Mouse (Mus musculus): ENCODE data around the gene Vstm4.

Vstm4 gene

DNA sequence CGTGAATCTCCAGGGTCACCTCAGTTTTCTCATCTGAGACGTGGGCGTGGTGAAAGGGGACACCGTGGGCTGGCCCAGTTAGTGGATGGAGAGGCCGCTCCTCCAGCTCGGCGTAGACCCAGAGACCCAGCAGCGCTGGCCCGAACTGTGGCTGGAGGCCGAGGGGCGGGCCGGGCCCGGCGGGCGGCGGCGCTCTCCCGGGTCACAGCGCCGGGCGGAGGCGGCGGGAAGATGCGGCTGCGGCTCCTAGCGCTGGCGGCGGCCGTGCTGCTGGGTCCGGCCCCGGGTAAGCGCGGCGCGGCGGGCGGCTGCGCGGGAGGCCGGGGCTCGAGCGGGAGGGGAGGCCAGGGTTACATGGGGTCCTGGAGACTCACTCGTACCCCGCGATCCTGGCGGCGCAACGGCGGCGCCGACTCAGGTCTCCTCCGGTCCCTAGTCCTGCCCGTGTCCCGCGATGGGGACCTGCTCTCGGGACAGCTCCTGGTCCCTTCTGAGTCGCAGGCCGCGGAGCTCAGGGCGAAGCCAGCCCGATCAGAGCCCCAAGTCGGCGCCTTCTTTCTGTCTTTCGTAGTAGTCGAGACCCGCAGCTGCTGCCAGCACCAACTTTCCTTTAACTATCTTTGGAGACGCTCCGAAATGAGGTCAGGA lies at the start of gene Vstm4:
Gene Vstm4 (plus strand): TSS at position 76 of the 648 bp plus-strand sequence.
- peak; percentile 78 for DNase-seq (ENCODE audit: low spot score)

DNA sequence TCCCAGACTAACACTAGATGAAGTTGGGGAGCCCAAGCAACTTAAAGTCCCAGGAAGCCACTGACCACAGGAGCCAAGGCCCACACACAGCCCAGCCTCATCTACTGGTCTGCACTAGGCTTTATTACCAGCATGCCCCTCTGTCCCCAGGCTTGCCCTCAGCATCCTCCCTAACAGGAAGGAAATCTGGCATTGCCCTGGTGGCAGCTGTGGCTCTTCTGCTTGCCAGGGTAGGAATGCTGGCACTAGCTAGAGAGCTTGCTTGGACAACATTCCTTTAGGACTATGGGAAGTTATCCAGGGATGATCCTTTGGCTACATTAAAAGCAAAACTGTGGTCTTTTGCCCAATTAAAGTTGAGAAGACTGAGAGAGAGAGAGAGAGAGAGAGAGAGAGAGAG lies 46.4 kb upstream of the Vstm4 start:
- no peak for DNase-seq (ENCODE audit: low spot score)

DNA sequence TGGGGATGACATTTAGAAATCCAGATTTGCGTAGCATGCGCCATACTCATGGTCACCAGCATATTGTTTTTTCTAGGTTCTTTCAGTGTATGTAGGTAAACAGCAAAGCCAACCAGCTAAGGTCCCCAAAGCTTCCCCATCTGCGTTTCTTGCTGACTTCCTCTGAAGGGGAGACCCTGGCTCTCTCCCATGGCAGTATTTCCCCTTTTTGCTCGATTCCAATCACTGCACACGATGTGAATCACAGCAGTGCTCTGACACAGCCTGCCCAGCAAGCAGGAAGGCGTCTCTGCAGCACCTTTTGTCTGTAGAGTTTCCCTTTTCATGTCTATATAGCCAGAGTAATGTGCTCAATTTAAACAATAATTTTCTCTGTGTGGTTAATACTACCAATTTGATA lies 44.1 kb upstream of the Vstm4 start:
- DNase-seq (ENCODE audit: low spot score), result no peak

DNA sequence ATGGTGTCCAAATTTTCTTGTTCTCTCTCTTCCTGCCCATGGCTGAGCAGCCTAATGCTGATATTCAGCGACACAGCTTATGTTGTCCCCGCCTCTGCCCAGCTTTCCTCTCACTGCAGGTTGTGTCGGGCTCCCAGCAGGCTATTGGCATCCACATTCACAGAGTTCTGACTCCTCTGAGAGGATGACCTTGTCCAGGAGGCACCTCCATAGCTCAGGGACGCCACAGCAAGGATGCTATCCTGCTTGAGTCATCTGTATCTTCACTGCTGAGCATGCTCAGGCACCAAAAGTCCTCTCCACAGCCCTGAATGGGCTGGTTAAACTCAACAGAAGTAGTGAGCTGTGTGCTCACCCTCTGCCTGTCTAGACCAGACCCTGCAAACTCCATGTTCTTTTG lies 41.6 kb upstream of the Vstm4 start:
- DNase-seq (ENCODE audit: low spot score), result no peak

DNA sequence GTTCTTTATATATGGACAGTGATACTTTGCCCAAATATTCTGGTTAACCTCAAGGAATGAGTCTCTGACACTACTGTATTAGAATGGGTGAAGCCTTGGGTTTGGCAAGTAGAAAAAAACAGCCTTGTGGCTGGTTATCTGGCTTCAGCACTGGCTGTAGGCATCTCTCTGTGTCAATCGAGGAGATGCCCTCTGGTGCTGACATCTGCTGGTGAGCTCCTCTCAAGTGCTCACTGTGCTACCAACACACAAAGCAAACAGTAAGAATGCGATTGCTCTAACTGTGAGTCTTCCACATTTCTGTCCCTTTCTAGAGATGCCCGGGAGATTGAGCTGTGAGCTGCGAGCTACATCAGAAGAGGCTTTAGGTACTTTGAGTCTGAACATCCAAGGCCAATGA lies 40.0 kb upstream of the Vstm4 start:
- no peak for DNase-seq (ENCODE audit: low spot score)

DNA sequence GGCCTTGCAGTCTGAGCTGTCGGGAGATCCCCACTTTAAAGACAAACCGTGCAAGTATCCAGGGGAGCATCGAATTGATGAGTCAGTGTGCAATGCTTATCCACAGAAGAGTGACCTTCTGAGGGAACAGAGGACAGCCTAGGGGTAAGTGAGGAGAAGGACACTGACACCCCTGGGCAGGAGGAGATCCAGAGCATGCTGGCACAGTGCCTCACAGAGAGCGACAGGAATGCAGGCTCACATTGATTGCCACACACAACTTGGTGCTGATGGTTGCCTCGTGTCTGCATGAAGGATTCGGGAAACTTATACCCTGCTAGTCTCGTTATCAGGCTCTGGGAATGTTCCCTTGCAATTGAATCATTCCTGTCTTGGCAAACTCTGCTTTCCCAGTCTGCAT lies 39.3 kb upstream of the Vstm4 start:
- no peak for DNase-seq (ENCODE audit: low spot score)

DNA sequence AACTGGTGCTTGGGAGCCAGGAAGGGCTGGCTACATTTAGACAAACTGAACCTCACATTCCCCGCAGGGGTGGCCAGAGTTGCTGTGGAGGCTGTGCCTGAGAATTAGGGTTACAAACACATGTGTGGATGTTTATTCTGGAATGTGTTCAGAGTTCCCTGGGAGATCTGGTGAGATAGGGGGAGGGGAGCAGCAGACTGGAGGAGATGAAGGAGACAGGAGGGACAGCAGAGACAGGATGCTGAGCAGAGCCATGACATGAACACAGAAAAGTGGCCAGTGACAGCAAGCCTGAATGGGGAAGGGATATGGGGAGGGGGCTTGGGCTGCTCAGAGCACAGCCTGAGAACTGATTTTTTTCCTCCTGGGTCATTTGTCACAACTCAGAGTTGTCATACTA lies 37.3 kb upstream of the Vstm4 start:
- no peak for DNase-seq (ENCODE audit: low spot score)

DNA sequence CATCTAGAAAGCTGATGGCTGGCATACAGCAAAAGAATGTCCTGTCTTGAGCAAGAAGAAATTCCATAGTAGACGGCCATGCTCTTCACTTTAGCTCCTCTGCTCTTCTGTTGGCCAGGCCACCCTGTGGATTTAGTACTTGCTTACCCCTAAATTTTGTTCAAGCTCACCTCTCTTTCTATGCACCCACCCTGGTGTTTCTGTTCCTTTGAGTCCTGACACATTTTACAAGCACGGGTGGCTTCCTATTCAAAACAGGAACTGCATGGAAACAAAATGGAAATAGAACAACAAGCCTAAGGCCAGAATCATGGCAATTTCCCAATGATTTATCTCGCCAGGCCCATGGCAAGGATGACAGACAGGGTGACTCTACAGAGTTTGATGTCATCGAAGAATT lies 33.7 kb upstream of the Vstm4 start:
- no peak for DNase-seq (ENCODE audit: low spot score)

DNA sequence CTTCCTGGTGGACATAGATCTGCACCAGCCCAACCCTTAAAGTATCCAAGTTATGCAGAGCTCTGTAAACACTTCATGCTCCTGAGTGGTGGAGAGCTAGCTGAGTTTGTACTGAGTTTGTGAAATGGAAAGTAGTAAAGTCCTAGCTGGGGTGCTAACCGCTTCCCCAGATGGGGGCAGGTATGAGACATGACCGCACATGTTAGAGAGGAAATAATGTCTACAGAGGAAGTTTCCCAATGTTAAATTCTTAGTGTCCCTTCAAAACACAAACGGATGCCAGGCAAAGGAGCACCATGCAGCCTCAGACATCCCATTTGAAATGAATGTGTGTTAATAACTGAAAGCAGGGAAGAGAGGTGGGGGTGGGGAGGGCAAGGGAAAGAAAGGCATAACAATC lies 32.7 kb upstream of the Vstm4 start:
- no peak for DNase-seq (ENCODE audit: low spot score)

DNA sequence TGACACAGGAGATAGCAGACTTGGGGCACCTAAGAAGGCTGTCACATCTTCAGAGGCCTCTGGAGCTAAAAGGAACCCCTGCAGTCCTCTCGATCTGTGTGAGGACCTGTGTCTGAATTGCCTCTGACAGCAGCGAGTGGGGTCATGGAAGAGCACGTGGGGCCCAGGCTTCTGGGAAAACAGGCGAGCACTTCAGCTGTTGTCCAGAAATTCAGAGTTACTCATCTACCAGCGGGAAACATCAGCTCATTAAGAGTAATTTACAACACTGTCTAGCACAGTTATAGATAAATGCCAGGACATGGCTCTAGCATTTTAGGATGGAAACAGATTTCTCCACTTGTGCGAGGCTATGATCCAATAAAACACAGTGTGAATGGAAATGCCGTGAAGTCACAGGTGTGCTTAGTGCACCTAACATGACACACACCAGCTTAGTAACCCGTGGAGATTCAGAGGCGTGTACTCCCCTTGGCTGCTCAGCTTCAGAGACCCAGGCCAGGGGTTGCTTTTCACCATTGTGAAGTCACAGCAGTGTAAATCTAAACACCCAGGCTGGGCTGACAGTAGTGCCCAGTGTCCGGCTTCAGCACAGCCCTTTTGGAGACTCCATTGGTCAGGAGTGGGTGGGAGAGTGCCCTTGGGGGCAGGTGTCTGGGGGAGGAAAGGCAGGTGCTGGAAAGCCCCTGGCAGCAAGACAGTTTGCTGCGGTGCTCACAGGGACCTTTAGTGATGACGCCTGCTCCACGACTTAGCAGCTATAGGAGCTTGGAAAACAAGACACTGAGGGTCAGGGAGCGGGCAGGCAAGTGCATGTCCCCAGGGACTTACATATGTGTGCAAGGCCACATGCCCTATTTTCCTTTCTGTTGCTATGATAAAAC lies 32.0 kb upstream of the Vstm4 start:
- DNase-seq (ENCODE audit: low spot score), result no peak

DNA sequence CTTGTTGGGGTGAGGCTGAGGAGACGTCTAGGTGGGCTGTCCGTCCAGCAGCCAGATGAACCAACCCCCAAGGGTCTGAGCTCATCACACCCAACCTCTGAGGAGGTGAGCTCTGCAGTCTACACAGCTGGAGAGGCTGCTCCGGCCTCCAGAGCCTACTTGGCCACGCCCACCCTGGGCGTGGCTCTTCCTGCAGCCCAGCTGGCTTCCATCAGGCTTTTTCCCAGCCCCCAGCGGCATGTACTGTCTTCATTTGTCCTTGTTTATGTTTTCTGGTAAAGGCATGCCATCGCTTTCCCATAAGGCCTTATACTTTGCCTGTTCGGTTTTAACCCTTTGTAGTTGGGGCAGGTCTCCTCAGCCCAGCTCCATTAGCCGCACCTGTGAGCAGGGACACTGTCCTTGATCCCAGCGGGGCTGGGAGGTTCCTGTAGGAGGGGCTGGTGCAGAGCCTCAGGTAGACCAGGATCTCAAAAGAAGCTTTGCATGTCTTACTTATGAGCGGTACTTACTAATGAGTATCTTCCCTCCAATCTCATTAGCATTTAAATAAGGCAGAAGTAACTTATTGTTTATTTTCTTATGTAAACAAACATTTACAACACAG lies 31.0 kb upstream of the Vstm4 start:
- DNase-seq (ENCODE audit: low spot score), result peak; percentile 48

DNA sequence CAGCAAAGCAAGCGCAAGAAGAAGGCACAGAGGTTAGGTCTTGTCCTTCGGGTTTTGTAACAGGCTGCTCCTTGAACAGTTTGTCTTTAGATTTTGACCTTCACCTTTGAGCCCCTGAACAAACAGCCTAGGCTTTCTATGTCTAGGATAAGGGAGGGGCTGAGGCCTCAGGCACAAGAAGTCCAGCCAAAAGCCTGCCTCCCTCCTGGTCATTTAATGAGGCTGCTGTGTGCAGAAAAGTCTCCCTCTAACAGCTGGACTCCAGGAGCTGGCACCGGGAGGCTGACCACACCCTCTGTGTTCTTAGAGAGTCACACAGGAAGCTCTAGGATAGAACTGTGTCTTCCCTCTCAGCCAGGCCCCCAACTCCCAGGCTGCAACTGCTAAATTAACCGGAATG lies 29.4 kb upstream of the Vstm4 start:
- DNase-seq (ENCODE audit: low spot score), result peak; percentile 61

DNA sequence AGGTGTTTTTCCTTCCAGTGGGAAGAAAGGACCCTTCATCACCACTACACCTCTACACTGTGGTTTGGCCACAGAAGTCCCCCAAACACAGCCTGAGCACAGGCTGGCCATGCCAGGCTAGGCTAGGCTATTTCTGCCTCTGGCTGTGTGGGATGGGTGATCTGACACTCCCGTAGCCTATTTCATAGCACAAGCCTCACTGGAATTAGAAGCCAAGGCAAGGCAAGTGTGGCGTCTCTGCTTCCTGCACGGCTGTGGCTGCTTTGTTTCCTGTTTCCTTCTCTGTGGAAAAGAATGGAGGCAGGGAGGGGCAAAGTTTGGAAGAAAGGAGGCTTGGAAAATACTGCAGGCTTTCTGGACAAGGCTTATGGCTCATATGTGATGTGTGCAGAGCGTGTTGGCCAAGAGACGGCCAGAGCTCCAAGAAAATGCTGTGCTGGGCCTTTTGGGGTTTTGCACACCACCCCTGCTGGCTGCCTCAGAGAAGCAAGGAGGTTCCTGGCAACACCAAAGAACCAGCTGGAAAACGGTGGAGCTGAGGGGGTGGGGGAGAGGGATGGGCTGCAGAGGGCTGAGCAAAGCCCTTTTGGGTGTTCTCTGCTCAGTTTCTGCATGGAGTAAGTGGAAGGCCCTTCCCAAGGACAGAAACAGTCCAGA lies 28.4 kb upstream of the Vstm4 start:
- DNase-seq (ENCODE audit: low spot score), result peak; percentile 51

DNA sequence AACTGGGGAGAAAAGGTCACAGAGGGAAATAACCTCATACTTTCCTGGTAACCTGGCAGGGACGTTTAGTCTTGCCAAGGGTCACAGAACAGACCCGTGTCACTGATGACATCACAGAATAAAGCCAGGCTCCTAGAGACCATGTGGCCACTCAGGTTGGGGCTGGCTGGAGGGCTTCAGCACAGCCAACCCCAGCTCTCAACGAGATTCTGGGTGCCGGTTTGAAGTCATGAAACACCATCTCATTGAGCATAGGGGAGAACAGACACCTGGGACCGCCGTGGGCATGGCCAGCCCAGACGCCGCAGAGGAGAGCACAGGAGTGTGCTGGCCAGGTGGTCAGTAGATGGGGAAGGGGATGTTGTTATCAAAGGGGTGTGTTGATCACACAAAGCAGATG lies 22.7 kb upstream of the Vstm4 start, which contains the start of gene Fam170b:
Gene Fam170b (plus strand): TSS at position 116 of the 400 bp plus-strand sequence.
- DNase-seq (ENCODE audit: low spot score), result no peak

DNA sequence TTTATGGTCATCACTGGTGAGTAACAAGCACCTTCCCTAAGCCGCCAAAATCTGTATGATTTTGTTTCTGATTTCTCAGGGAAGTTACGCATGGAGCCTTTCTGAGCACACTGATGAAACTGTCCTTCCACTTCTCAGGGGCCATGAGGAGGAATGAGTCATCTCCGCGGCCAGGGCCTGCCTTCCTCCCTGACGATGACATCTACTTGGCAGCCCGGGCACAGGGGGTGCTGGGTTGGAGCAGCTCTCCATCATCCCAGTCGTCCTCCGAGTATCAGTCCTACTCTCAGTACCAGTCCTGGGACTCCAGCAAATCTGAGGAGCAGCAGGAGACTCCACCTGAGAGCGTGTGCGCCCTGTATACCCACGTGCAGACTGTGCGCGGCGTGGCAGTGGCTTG lies 21.4 kb upstream of the Vstm4 start:
- DNase-seq (ENCODE audit: low spot score), result no peak

DNA sequence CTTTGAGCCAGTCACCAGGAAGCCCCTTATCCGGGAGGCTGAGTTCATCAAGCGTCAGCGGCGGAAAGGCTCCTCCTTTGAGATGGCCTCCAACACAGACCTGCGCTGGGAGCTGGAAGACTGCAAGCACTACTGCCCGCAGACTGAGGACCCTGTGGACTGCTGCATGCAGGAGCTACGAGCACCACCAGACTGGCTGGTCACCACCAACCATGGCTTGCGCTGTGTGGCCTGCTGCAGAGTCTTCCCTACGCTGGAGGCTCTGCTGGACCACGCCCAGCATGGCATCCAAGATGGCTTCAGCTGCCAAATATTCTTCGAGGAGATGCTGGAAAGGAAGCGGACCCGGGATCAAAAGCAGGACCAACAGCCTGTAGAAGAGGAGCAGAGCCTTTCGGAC lies 21.0 kb upstream of the Vstm4 start:
- DNase-seq (ENCODE audit: low spot score), result no peak

DNA sequence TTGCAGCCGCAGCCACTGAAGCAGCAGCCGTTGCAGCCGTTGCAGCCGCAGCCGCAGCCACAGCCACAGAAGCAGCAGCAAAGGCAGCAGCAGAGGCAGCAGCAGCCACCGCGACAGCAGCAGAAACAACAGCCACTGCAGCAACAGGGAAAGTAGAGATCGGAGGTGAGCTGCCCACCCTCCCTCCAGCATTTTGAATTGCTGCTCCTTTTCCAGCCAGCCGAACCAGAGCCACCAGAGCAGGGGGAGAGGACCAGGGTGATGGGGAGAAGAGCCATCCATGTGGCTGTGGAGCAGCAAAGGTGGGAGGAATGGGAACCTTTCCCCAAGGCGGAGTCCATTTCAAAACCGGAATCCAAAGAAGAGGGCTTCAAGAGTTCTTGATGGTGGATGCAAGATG lies 20.4 kb upstream of the Vstm4 start:
- no peak for DNase-seq (ENCODE audit: low spot score)

DNA sequence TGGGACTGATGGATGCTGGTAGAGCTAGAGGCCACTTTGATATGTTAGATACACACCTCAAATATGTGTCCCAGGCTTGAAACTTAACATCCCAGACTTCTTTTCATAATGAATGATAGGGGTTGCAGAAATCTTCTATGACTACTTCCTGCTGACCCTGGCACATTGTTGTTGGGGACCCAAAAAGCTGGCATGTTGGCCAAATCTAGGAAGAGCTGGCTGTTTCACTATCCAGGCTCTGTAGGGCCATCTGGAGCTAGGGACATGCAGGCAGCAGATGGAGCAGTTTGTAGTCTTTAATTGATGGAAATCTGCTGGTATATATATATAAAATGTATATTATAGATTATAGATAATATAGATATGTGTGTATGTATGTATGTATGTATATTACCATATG lies 14.5 kb upstream of the Vstm4 start:
- DNase-seq (ENCODE audit: low spot score), result no peak

DNA sequence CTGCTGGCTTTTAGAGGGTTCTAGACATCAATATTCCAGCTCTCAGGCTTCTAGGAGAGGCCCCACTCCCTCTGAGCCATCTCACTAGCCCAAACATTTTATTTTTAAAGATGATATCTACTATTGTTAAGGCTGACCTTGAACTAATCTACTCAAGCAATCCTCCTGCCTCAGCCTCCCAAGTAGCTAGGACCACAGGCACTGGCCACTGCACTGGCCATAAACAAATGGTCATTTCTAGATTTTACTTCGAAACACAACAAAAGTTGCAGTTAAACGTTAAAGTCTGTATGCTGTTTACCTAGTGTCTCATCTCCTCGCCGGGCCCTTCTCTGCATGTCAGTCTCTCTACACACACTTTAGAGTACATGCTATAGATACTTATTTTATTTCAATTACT lies 2.5 kb upstream of the Vstm4 start:
- DNase-seq (ENCODE audit: low spot score), result no peak

DNA sequence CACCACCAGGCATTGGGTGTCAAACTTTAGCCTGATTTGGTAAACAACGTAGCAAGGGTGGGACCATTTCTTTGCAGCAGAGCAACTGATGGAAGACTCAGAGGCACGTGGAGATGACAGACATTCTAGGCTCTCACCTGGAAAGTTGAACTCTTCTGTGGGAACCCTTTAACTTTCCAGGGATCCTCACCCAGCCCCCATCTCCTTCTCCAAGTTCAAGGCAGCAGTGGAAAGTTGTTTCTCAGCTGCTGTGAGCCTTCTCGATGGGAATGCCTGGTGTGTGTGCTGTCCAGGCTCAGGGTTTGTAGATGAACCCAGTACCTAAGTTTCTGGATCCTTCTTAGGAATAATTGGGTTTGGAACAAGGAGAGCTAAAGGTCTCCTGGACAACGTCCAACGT lies 310 bp upstream of the Vstm4 start:
- DNase-seq (ENCODE audit: low spot score), result no peak

DNA sequence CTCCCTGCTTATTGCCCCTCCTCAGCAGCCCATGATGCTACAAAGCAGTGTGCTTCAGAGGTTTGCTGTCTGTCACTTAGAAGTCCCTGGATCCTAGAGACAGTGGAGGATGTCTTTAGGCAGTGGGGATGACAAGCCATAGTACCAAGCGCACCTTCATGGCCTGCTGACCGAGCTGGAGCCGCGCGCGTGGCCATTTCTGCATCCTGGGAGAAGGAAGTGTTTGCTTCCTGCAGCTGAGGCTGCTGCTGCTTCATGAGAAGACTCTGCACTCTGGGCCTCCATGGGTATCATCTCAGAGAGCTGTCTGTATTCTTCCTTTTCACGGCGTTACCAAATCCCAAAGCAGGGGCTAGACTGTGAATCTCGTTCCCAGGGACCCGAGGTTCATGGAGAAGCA lies 1.8 kb downstream of the Vstm4 start:
- DNase-seq (ENCODE audit: low spot score), result no peak

DNA sequence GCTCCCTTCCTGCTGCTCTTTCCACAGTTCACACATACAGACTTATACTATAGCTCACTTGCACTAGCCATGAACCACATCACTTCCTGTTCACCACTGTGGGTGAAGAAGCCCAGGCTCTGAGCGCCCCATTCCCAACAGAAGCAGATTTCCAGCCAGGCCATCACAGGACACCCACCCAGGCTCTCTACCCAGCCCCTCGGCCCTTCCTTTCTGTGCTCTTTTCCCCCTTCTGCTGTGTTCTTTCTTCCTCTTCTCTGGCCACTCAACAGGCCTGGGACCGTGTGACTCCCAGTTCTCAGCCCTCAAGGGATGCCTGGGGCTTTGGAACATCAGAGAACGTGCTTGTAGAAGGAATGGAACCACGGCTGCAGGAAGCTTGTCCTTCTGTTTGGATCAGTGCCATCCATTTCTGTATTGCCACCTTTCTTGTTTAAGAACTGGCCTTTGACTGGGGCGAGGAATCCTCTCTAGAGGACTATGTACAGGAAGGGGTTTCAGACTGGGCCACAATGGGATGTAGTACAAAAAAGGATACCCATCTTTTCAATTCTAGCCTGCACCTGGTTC lies 2.5 kb downstream of the Vstm4 start:
- no peak for DNase-seq (ENCODE audit: low spot score)

Measured in urinary bladder, postnatal 14 days (tissue).